Mouse (Mus musculus): Measurements from ENCODE around the gene Phb2.

Phb2 gene

GRCm38 (mm10) chr6:124750405-124750804 lies 38.3 kb downstream of the Phb2 start:
- no peak for DNase-seq

DNA sequence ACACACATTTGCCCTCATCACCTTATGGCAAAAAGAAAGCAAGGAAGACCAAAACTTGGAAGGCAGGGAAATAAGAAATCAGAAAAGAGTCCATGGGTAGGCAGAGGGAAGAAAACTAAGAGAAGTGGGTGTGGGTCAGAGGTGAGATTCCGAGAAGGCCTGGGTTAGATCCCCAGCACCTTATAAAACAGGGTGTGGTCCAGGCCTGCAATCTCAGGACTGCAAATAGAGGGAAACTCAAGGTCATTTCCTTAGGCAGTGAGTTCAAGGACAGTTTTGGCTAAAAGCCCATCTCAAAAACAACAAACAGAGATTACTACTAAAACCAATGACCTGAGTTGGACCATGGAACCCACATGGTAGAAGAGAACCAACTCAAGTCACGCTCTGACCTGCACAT lies 41.7 kb downstream of the Phb2 start:
- DNase-seq, result no peak

GRCm38 (mm10) chr6:124755306-124755705 lies 43.2 kb downstream of the Phb2 start:
- peak; percentile 92 for DNase-seq

DNA sequence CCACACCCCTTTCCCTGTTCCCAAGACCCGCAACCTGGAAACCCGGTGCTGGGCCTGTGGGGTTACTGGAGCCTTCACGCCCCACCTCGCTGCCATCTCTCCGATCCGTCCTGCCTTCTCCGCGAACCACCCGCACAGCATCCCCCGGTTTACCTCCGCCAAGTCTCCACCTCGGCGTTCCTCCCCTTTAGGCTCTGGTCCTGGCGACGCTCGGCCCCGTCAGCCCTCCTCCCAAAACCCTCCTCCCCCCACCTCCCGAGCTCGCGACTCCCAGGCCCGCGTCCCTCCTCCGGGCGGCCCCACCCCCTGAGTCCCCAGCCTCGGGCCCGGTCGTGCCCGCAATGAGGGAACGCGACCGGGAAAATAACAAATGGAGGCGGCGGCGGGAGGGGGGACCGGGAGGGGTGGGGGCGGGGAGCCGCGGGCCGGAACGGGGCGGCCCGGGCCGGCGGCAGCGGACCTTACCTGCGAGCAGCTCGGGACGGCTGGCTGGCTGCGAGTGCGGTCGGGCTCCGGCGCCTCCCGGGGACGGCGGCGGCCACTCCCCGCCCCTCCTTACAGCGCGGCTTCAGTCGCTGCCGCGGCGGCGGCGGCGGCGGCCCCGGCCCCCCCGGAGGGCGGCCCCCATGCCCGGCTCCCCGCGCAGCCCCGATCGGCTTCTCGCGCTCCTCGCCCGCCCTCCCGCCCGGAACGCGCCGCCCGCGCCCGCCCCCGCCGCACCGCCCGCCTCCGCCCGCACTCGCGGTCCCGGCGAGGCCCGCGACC lies 43.9 kb downstream of the Phb2 start, which contains the start of the genes Gm45234 and Atn1:
Gene Gm45234, minus strand, starts transcription at position 191 of the 765 bp plus-strand sequence.
Gene Atn1, minus strand, starts transcription at position 694 of the 765 bp plus-strand sequence.
- peak; percentile 99 for DNase-seq

GRCm38 (mm10) chr6:124756652-124757350 lies 44.7 kb downstream of the Phb2 start:
- peak; percentile 99 for DNase-seq

GRCm38 (mm10) chr6:124757351-124757880 lies 45.3 kb downstream of the Phb2 start:
- peak; percentile 91 for DNase-seq

DNA sequence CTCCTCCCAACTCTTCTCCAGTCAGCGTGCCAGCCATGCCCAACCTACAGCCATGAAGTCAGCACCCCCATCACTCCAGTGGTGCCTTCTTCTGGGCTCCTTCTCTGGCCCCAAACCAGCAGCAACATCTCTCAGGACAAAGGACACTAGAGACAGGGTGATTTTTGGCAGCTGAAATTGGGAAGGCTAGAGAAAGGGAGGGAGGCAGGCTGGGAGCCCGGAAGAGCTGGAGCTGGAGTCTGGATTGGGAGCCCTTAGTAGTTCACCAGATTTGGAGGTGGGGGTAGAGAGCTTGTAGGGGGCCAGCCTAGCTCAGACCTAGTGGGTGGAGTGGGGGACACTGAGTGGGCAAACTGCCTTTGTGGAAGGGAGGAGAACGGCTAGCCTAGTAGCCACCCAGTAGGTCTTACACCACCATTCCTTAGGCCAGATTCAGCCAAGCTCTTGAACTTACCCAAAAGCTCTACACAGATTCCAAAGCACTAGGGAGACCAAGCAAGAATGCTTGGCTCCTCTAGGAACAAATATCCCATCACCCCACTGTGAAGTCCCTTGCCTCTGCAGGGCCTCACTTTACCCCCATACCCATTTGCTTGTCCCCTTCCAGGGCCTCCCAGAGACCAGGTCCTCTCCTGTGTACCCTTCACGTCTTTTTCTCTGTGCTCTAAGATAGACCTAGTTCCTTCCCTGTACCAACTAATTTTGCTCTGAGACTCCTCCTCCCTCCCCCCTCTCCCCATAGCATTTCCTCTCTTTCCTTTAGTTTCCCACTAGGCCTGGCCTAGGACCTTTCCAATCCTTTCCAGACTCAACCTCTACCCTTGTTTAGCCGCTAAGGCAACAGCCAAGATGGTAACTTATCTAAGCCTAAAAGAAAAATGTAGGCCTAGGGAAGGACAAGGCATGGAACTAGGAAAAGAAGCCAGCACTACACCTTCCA lies 46.0 kb downstream of the Phb2 start:
- DNase-seq, result peak; percentile 98

- peak; percentile 93 for DNase-seq
Observed at GRCm38 (mm10) chr6:124758849-124759232, 46.7 kb downstream of the Phb2 start.

DNA sequence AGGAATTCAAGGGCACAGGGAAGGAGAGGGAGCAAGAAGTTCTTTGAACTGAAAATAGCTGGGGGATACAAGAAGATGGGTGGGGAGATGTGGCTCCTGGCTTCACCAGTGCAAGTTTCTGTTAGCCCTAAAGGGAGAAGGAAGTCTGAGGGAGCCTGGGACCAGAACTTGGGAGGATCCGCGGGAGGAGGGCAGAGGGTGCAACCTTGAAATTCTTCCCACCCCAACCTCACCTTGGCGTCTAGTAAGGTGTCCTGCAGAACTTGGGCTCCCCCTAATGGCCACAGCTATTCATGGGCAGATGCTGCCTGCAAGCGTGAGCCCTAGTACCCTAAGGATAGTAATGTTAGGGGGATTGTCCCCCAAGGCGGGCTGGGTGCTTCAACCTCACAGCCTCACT lies 47.1 kb downstream of the Phb2 start:
- DNase-seq, result peak; percentile 97

- peak; percentile 89 for DNase-seq
Observed at GRCm38 (mm10) chr6:124765951-124766350, 53.8 kb downstream of the Phb2 start.
